Mouse (Mus musculus) ES-E14 (cell line): ENCODE data around the gene Krt72. TPM values are rescaled to one million over a fixed set of nuclear protein-coding genes. Genes with fewer than 3 reads are reported as not detected.
A peak's percentile ranks its signal among the peaks of the same experiment; 100 is the strongest.

Experiments
- DNase-seq: peaks from one replicate; pipeline ENCODE4 v3.0.0-alpha.2; 2013; ENCODE audit warnings: low read depth, low spot score
- H3K27ac ChIP-seq: 2 replicates; pipeline ENCODE4 v1.5.1; 2012; ENCODE audit warnings: low read depth, mild to moderate bottlenecking, low read length, moderate library complexity, mixed read lengths; ENCODE audit not compliant: poor library complexity, insufficient read depth, severe bottlenecking
- H3K36me3 ChIP-seq: 2 replicates; pipeline ENCODE4 v1.6.1; 2012; ENCODE audit warnings: mild to moderate bottlenecking, low read length, moderate library complexity, mixed read lengths; ENCODE audit not compliant: control insufficient read depth, poor library complexity, insufficient read depth, severe bottlenecking
- H3K4me1 ChIP-seq, 2 experiments: fragments of 150-350 bp in 1 of 2; sonication (generic) in 1 of 2; 2 replicates each; pipeline ENCODE4 v1.6.1; 2012; ENCODE audit warnings: low read length in 2 of 2, mild to moderate bottlenecking in 1 of 2, mixed read lengths in 1 of 2; ENCODE audit not compliant: control insufficient read depth in 2 of 2, insufficient read depth in 2 of 2, poor library complexity in 1 of 2
- H3K4me3 ChIP-seq, 2 experiments: fragments of 150-350 bp in 1 of 2; sonication (generic) in 1 of 2; 2 replicates each; pipeline ENCODE4 v1.5.1; 2012; ENCODE audit warnings: low read length in 2 of 2, low read depth in 1 of 2, mild to moderate bottlenecking in 1 of 2, mixed read lengths in 1 of 2; ENCODE audit not compliant: insufficient read depth in 1 of 2, poor library complexity in 1 of 2, severe bottlenecking in 1 of 2
- H3K9ac ChIP-seq: 2 replicates; pipeline ENCODE4 v1.6.1; 2012; ENCODE audit warnings: low read depth, mild to moderate bottlenecking, low read length, mixed read lengths; ENCODE audit not compliant: poor library complexity, insufficient read depth, severe bottlenecking
- H3K9me3 ChIP-seq: fragments of 150-350 bp; sonication (generic); 2 replicates; pipeline ENCODE4 v1.6.1; 2012; ENCODE audit warnings: low read depth, mild to moderate bottlenecking, low read length; ENCODE audit not compliant: control insufficient read depth, insufficient read depth
- CHD2 ChIP-seq: IDR thresholded peaks from 2 replicates; pipeline ENCODE4 v1.6.1; 2014; ENCODE audit warnings: mild to moderate bottlenecking, low read depth, low read length, inconsistent platforms
- HCFC1 ChIP-seq: IDR thresholded peaks from 2 replicates; pipeline ENCODE4 v1.6.1; 2012; ENCODE audit warnings: low read length, inconsistent platforms, borderline replicate concordance; ENCODE audit not compliant: insufficient read depth
- MAFK ChIP-seq: IDR thresholded peaks from 2 replicates; pipeline ENCODE4 v1.6.1; 2014; ENCODE audit warnings: mild to moderate bottlenecking, low read depth, low read length, inconsistent platforms; ENCODE audit not compliant: insufficient read depth
- ZC3H11A ChIP-seq: IDR thresholded peaks from 2 replicates; pipeline ENCODE4 v1.6.1; 2012; ENCODE audit warnings: low read depth, mild to moderate bottlenecking, inconsistent platforms, low read length, borderline replicate concordance
- ZNF384 ChIP-seq: IDR thresholded peaks from 2 replicates; pipeline ENCODE4 v1.6.1; 2012; ENCODE audit warnings: low read depth, low read length, inconsistent platforms
- in situ Hi-C, 2 experiments: fragments of 600-800 bp; cut with MboI; formaldehyde crosslinking; loops; one replicate each; pipeline ENCODE4 v1.15.1; 2025; ENCODE audit warnings: low sequenced_read_pairs in 2 of 2, inconsistent platforms in 1 of 2; ENCODE audit not compliant: unreplicated experiment in 2 of 2
- total RNA-seq: library from RNA; depleted of rRNA; stranded (reverse); fragments of 300-350 nt; gene quantifications from 2 replicates; pipeline ENCODE4 v1.2.3, GENCODE M21; 2012

The Krt72 gene
- total RNA-seq, 1 experiment, result not detected

- Histone ChIP-seq H3K27ac (no peak overlapping the region), H3K9ac (no peak overlapping the region), H3K4me1 (peaks cover 0 to 7% of the 10 kb centered on the region in 2 experiments; a peak in 1 of 4 replicates), H3K36me3 (no peaks in the 10 kb centered on the region), H3K4me3 (no peak overlapping the region), H3K9me3 (no peaks in the 10 kb centered on the region)
- DNase-seq, result no peak
- in situ Hi-C loops, result loop anchor here (5.0 to 10.0 kb wide), 3 partner anchors 199 to 291 kb away; no protein-coding TSS in a partner anchor
- TF ChIP-seq ZNF384 (no peak), HCFC1 (no peak), MAFK (no peak), ZC3H11A (no peak), CHD2 (no peak)
Measured at GRCm38 (mm10) chr15:101773420-101773819, 12.8 kb downstream of the Krt72 start.

DNA sequence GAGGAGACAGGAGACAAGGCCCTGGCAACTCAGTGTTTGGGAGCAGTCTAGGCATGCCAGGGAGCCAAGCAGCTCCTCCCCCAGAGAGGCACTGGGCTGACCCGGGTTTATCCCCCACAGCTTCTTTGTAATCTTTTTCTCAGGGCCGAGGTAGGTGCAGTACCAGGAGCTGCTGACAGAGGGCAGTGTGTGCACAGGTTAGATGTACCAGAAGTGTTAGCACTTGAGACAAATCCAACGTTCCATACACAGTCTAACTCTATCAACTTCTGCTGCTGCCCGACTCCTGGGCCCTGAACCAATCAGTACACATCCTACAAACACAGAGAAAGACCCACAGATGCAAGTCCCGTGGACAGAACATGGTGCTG, 13.6 kb downstream of the Krt72 start:
- no peak overlapping the region for H3K27ac ChIP-seq
- DNase-seq, result peak; percentile 94
- no peaks in the 10 kb centered on the region for H3K9me3 ChIP-seq
- TF ChIP-seq ZC3H11A (peak; percentile 85), CHD2 (no peak)
- H3K4me3 ChIP-seq, result no peak overlapping the region
- no peak overlapping the region for H3K9ac ChIP-seq
- no peaks in the 10 kb centered on the region for H3K36me3 ChIP-seq
- H3K4me1 ChIP-seq, result peaks cover 0 to 7% of the 10 kb centered on the region in 2 experiments; a peak in 1 of 4 replicates
- in situ Hi-C loops, result loop anchor here (5.0 to 10.0 kb wide), 3 partner anchors 200 to 292 kb away; no protein-coding TSS in a partner anchor

GRCm38 (mm10) chr15:101772080-101772710, 14.1 kb downstream of the Krt72 start:
- Histone ChIP-seq H3K9ac (no peak overlapping the region), H3K4me3 (no peak overlapping the region)
- in situ Hi-C loops, result loop anchor here (5.0 to 10.0 kb wide), 3 partner anchors 200 to 293 kb away; no protein-coding TSS in a partner anchor

GRCm38 (mm10) chr15:101770226-101770625, 16.0 kb downstream of the Krt72 start:
- TF ChIP-seq ZC3H11A, result no peak
- no peak for TF ChIP-seq CHD2
- TF ChIP-seq MAFK, result no peak
- no peak for DNase-seq
- H3K4me1 ChIP-seq, result peaks cover 0 to 7% of the 10 kb centered on the region in 2 experiments; a peak in 1 of 4 replicates
- in situ Hi-C loops, result loop anchor here (5.0 to 10.0 kb wide), 3 partner anchors 202 to 295 kb away; no protein-coding TSS in a partner anchor
- H3K27ac ChIP-seq, result no peak overlapping the region
- no peaks in the 10 kb centered on the region for H3K36me3 ChIP-seq
- H3K9ac ChIP-seq, result no peak overlapping the region
- no peak overlapping the region for H3K4me3 ChIP-seq
- H3K9me3 ChIP-seq, result no peaks in the 10 kb centered on the region

More at GRCm38 (mm10) chr15:101772080-101772710, 14.1 kb downstream of the Krt72 start:
- DNase-seq, result peak; percentile 16
- no peak overlapping the region for H3K27ac ChIP-seq
- no peaks in the 10 kb centered on the region for H3K36me3 ChIP-seq
- no peaks in the 10 kb centered on the region for H3K9me3 ChIP-seq
- peaks cover 0 to 7% of the 10 kb centered on the region in 2 experiments; a peak in 1 of 4 replicates for H3K4me1 ChIP-seq
- TF ChIP-seq ZC3H11A (no peak), MAFK (no peak), HCFC1 (no peak; the same call in 1 of the 2 replicates), CHD2 (no peak), ZNF384 (no peak)
